Mouse (Mus musculus): ENCODE measurements around the gene Map6.
A peak's percentile ranks its signal among the peaks of the same experiment; 100 is the strongest.

The Map6 gene

DNA sequence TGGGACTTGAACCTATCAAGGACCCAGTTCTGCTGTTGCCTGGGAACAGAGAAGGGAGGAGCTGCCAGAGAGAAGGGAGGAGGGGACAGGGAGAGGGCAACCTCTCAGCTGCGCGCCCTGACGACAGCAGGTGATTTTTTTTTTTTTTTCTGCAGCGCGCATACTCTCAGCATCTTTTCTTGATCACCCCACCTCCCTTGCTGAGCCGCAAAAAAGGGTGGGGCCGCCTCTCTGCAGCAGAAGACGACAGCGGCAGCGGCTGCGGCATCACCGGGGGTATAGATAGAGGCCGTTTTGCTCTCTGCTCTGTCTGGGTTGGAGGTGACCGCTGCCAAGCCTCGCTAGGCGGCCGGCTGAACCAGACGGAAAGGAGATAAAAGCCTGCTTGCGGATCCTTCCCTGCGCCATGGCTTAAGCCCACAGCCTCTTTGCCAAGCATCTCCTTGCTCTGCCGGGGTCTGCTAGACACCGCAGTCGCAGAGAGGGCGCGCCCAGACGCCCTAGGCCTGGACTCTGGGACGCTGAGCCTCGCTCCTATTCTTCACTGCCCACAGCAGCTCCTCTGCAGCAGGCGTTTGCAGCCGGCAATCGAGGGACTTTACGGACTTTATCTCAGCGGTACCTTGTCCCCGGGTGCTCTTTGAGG, at the start of gene Map6:
TSS of gene Map6 (plus strand) at position 197 of the 646 bp plus-strand sequence.
- DNase-seq (ENCODE audit: low spot score), result no peak

DNA sequence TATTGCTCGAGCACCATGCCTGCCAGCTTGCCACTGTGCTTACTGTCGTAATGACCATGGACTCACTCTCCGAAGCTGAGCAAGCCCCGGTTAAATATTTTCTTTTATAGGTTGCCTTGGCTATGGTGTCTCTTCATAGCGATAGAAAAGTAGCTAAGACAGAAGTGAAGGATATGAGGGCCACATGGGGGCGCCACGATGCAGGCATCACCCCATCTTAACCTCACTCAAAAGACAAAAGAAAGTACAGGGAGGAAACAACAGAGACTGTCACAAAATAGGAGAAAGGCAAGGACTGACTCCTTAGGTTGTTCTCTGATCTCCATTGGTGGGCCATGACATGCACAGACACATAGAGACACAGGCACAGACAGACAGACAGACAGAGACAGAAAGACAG, 43.0 kb upstream of the Map6 start:
- no peak for DNase-seq (ENCODE audit: low spot score)

DNA sequence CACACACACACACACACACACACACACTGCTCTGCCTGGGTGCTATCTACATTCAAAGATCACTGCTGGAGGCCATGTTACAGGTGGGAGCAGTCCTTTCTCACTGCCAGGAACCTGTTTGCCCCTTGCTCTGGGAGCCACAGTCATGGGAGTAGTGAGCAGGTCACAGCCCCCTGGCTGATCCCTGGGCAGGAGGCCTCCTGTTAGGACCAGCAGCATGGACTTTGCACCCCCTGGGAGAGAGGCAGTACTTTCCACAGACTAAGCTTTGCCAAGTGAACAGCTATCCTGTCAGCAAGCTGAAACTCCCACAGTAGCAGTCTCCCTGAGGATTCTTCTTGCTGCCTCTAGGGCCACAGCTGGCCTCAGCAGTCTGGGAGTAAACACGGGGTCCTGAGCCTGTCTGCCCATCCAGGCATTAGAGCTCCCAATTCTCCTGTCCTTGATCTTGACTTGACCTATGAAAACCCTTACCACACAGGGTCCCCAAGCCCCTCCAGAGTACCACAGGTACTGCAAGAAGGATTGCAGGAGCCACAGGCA, 42.5 kb upstream of the Map6 start:
- peak; percentile 84 for DNase-seq (ENCODE audit: low spot score)

DNA sequence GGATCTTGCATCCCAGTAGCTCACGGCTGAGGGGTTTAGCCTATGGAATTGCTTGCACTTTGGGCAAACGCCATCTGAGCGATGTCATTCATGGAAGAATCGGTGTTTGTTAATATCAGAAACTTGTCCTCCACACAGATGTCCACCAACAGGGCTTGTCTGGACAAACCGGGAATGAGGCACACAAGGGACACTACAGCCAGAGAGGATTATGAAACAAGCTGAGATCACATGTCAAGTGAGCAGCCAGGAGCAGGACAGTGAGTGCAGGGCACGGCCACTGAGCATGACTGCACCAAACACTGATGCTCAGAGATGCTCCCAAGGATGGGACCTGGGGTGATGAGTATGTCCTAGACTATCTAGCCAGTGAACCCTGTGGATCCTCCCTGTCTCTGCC, 41.8 kb upstream of the Map6 start:
- no peak for DNase-seq (ENCODE audit: low spot score)

DNA sequence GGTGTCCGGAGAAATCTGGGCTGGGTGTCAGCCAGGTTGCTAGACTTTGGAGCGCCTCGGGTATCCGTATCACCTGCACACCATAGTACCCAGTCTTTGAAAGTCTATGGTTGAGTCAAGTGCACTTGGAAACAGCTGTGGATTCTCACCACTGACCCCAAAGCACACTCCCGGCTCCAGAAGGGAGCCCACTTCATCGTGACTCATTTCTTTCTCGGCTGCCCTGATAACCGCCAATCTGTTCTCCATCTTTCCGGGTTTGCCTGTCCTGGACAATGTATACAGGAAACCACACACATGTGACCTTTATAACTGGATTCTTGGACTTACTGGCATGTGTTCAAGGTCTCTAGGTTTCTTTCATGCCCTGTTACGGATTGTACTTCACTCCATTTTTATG, 40.6 kb upstream of the Map6 start:
- DNase-seq (ENCODE audit: low spot score), result no peak

DNA sequence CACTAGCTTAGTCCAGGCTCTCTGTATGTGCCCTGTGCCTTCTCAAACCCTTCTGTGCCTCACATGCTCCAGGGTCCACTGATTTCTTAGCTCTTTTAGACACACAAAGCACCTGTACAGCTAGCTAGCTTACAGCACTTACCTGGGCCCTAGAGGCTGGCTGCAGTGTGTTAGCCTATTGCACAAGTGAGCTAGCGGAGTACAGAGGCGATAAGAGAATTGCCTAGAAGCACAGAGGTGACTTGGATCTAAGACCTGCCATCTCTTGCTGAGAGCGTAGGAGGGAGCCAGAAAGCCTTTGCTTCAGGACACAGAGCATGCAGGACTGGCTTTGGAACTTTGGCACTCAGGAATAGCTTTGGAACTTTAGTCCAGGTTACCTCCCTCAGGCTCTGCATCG, 40.0 kb upstream of the Map6 start:
- peak; percentile 48 for DNase-seq (ENCODE audit: low spot score)

DNA sequence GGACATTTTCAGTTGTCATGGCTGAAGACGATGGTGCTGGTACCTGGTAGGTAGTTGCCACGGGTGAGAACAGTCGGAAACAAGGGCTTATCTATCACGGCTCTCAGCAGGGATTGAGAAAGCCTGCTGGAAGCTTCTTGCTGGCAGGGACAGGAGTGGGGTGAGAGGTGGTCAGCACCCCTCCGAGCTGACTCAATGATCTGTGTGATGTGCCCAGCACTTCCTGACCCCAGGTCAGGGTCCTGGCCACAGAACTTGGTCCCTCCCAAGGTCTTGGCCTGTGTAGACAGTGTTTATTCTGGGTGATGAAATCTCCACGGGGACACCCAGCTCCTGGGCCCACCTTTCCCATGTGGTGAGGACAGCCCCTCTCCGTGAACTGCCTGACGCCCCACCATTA, 38.4 kb upstream of the Map6 start:
- peak; percentile 25 for DNase-seq (ENCODE audit: low spot score)

DNA sequence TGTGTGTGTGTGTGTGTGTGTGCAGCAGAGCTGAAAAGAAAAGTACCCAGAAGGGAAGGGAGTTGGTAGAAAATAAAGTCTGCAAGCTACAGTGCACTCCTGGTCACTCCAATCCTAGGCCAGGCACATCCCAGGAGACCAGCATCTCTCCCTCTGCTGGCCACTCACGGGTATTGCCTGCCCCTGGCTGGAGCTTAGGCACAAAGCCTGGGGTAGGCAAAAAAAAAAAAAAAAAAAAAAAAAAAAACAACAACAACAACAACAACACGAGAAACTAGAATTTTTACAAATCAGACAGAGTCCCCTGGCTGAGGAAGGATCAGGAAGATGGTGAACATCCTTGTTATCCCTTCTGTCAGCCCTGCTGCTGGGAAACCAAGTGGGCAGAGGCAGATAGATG, 37.8 kb upstream of the Map6 start:
- DNase-seq (ENCODE audit: low spot score), result peak; percentile 57

DNA sequence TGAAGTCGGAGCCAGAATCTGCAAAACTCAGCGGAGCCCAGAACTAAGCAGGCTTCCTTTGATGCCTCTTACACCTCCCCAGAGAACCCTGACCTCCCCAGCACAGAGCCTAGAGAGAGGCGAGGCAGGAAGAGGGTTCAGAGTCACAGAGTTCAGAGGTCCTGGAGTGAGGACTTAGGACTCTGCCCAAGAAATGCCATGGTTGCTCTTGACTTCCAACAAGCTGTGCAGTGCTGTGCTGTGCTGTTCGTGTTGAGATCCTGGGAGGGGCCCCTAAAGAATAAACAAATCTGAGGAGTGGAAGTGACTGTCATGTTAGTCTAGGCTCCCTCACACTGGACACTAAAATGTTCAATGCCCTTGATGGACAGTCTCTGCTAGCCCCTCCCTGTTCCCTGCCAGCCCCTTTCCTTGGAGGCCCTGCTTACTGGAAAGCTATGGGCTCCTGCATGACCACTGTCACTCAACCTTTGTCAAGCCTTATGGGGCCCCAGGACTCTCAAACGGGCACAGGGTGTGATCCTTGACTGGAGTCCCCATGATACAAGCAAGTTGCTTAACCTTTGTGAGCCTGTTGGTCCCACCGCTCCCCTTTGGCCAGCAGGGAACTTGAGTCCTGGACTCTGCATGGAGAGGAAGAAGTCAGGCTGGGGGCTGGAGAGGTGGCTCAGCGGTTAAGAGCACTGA, 37.0 kb upstream of the Map6 start:
- peak; percentile 66 for DNase-seq (ENCODE audit: low spot score)

DNA sequence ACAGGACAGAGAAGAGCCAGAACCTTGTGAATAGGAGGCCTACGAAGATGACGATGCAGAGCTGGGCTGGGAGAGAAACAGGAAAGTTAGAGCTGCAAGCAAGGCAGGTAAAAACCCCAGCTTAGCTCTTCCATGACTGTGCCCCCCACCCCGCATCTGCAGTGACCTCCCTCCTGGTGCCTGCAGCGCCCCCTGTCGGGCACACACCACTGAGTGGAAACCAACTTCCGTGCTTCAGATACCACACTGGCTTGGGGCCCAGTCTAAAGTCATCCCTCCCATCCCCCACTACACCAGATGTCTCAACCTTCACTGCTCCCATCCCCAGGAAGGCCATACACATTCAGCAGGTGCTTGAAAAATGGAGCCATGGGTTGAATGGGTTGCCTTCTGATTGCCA, 34.7 kb upstream of the Map6 start:
- no peak for DNase-seq (ENCODE audit: low spot score)

DNA sequence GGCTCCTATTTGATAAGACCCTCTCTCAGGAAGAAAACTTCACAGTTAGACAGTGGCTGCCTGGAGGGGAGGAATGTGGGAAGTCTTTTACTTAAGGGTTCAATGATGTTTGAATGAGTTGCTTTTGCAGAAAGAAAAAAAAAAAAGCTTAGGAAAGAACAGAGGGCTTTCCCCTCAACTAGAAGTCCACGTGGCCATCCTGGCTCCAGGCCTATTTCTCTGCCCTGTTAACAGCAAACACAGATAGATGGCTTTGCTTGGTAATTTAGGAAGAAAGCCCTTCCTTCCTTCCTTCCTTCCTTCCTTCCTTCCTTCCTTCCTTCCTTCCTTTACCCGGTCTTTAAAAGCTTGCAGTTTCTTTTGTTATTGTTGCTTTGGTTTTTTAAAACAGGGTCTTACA, 32.3 kb upstream of the Map6 start:
- DNase-seq (ENCODE audit: low spot score), result no peak

DNA sequence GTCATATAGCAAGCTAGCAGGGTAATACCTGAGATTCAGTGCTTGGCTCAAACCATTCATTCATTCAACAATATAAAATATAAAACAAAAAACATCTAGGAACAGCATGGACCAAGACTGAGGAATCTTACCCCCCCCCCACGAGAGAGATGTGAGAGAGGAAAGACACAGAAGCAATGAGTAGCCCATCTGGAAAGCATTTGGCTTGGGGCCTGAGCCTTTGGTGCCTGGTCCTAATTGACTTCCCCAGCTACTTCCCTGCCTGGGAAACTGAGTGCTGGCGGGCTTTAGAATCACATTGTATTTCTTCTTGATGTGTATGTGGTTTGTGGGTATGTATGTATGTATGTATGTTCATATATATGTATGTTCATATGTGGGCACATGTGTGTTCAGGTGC, 31.6 kb upstream of the Map6 start:
- DNase-seq (ENCODE audit: low spot score), result no peak

DNA sequence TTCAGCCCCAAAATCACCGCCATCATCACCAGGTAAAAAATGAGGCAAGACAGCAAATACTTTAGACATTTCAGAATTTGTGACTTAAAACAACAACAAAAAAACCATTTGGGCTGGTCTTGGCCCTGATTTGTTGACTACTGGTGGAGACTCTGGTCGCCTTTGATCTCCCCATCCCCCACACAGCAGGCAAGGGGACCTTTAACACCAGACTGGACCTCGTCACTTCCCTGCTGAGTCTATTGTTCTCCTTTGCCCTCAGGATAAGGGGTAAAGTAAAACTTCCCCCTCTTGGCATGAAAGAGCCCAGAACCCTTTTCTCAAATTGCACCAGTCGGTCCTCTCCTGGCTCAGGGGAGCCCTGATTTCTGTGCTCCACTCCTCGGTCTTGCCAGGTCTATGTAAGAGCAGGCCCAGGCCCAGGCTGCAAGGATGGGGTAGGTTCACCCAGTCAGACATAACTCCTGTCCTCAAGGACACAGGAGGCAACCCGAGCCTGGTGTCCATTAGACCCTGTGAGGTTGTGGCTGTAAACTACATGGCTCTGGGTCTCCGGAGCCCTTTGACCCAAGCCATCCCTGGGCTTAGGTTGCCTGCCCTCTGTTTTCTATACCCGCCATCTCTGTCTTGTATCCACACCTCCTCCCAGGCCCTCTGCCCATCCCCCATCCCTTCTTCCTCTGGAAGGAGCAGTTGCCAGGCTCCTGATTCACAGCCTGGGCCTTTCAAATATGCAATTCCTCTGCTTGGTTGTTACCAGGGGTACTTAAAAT, 30.2 kb upstream of the Map6 start:
- DNase-seq (ENCODE audit: low spot score), result peak; percentile 71

DNA sequence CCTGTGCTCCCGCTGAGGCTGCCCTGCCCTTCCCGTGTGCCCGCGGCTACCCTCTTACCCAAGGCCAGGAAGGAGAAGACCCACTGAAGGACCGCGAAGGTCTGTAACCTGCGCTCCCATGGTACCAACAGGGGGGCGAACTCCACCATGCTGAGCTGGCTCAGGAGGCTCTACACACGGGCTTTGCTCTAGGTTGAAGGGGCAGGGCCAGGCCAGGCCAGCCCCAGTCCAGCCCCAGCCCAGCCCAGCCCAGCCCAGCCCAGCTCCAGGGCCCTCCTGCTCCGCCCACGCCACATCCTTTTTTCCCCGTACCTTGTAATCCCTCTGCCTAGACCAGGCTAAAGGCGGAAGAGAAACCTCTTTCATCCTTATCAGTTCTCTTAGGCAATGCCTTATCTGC, 28.8 kb upstream of the Map6 start, which contains the start of gene Mogat2:
TSS of gene Mogat2 (minus strand) at position 203 of the 400 bp plus-strand sequence.
- peak; percentile 92 for DNase-seq (ENCODE audit: low spot score)

DNA sequence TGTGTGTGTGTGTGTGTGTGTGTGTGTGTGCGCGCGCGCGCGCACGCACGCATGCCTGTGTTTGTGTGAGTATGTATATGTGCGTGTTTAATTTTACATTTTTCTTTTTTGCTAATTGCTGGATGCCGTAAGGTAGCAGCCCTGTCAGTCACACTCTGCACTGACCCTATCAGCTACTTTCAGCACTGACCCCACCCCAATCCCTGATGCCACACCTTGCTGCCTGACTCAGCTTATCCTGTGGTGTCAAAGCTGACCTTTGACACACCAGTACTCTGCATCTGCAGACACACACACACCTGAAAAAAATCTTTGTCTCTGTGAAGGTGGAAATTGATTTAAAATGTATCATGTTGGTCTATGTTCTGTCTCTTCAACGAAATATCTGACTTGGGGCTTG, 25.1 kb upstream of the Map6 start:
- peak; percentile 69 for DNase-seq (ENCODE audit: low spot score)

DNA sequence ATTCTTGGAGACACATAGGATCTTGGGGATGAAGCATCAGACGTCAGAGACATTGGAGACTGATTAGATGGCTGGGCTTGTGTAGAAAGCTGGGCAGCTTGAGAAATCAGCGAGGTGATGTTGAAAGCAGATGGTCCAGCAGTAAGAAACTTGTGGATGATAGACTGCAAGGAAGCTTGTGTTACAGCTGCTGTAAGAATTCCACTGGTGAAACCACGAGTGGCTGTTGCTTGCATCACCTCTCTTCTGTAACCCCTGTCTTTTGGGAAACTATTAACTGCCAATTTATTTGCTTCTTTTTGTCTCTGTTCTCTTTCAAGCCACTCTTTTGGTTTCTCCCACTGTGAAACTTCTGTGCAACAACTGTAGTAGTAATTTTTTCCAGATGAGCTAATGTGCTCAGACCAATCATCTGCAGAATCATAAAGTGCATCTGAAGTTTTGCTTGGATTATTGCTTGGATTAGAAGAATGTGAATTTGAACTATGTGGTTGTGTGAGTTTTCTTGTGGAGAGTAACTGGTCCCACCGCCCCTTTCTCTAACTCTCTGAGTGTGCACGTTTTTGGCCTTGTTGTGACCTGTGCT, 19.0 kb upstream of the Map6 start:
- DNase-seq (ENCODE audit: low spot score), result no peak

DNA sequence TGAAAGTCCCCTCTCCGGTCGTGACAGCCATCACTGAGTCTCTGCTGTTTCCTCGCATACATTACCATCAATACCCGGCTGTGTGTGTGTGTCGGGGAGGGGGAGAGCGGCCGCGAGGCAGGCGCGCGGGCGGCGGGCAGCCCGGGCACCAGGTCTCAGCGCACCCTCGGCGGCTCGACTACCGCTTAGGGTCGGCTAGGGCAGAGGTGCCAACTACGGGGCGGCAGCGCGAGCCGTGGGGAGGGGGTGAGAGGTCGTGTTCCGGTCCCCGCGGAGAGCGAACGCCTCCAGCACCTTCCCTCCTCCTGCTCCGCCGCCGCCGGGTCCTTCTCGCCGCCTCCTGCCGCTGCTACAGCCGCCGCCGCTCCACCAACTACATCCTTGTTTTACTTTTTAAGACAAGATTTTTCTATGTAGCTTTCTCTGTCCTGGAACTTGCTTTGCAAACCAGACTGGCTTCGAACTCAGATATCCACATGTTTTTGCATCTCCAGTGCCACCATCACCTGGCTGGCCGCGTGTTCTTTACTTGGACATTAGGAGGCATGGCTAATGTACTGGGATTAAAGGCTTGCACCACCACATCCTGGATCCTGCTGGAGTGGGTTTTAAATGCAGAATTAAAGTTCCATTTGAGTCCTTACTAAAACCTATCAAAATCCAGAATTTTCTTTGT, 18.2 kb upstream of the Map6 start:
- no peak for DNase-seq (ENCODE audit: low spot score)

DNA sequence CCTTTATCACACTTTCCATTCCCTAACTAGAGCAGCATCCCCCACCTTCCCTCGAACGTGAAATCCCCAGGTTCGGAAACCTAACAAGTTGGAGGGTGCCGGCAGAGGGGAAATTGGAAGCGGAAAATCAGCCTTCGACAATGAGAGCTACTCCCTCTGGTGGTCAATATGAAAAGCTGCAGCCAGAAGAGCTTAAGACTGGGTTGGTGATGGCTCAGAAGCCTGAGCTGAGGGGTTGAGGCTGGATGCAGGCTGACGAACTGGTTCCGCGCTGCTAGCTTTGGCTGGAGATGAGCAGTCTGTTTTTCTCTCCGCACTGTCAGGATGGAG, 17.7 kb upstream of the Map6 start:
- DNase-seq (ENCODE audit: low spot score), result peak; percentile 64

DNA sequence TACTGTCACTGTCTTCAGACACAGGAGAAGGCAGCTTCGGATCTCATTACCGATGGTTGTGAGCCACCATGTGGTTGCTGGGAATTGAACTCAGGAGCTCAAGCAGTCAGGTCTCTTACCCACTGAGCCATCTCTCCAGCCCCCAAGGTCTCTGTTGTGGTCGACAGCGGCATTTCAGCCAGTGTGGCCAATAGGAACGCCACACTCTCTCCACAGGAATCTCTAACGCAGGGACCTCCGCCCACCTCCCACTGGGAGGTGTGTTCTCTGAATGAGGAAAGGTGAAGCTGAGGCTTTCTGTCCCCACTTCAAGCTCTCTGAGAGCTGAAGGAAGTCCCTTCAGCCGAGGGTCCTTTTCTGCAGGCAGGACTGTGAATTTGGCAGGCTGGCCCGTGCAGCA, 16.9 kb upstream of the Map6 start:
- no peak for DNase-seq (ENCODE audit: low spot score)

DNA sequence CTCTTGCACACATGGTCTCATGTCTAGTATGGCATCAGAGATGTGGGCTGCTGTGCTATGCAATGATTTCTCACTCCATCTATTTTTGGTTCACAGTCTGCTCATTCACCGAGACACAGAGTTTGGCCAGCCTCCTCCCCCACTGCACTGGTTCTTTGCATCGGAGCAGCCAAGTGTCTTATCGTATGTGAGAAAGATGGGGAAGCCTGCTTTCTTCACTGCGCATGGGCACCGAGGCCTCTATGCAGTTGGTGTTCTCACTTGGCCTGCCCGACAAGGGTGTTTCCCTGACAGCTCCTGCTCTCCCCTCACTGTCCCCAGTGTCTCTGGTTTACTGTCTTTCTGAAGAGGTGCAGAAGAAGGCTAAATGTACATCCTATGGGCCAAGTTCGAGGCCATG, 12.2 kb upstream of the Map6 start:
- DNase-seq (ENCODE audit: low spot score), result no peak

DNA sequence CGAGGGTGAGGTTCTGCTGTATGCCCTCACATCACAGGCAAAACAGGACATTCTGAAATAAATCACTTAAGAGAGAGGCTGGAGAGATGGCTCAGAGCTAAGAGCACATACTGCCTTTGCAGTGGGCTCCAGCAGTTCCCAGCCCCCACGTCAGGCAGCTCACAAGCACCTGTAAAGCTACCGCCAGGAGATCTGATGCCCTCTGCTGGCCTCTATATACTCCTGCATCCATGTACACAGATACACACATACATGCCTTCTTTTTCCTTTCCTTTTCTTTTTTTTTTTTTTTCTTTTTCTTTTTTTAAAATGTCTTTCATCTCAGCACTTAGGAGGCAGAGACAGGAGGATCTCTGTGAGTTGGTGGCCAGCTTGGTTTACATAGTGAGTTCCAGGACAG, 5.3 kb upstream of the Map6 start:
- no peak for DNase-seq (ENCODE audit: low spot score)

DNA sequence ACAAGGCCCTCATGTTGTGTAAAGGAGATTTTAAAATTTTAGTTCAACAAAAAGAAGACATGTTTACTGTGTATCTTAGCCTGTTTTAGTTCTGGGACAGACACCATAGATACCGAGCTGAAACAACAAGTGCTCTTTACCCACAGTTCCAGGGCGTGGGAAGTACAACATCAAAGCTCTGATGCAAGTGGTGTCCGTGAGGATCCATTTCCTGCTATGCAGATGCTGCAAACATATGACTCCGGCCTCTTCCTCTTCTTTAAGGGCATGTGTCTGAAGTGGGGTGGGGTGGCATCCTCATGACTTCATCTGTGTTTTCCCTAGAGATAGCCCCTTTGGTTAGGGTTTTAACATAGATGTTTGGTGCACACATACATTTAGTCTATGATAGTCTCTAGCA, 3.7 kb upstream of the Map6 start:
- DNase-seq (ENCODE audit: low spot score), result no peak

Measured in yolk sac, embryonic 10.5 days (tissue).